Mouse (Mus musculus): ENCODE data around the gene Mical2. TPM values are rescaled to one million over a fixed set of nuclear protein-coding genes. Genes with fewer than 3 reads are reported as not detected.

Mical2 gene
- total RNA-seq, 2 experiments from 2014 or later: 8.5 to 19.7 TPM

GRCm38 (mm10) chr7:112455566-112456110 lies 230.0 kb downstream of the Mical2 start:
- no peak for DNase-seq

- DNase-seq: no peak
Observed at GRCm38 (mm10) chr7:112457373-112457772, 231.7 kb downstream of the Mical2 start.

GRCm38 (mm10) chr7:112457920-112458319 lies 232.3 kb downstream of the Mical2 start:
- no peak for DNase-seq

- peak; percentile 74 to 77 for DNase-seq
Observed at GRCm38 (mm10) chr7:112458440-112458839, 232.8 kb downstream of the Mical2 start.

Other genes with a start within 250 kb of the Mical2 start
- 10 to 100 TPM; 65.1 to 74.9 TPM for gene Usp47, start 202.4 kb upstream of the Mical2 start, total RNA-seq (2021)
- gene Dkk3, start 66.8 kb upstream of the Mical2 start, total RNA-seq (2021): 10 to 100 TPM; 15.9 to 18.9 TPM
- gene Parva, start 201.6 kb downstream of the Mical2 start, total RNA-seq (2021): 100 to 1,000 TPM in 1 of 2 experiments, 10 to 100 TPM in 1; 98.6 to 107 TPM

Data from adrenal gland, postnatal 36 days (tissue).